Mouse (Mus musculus) intestine, postnatal 0 days (tissue): ENCODE results near the gene Zan. TPM values are rescaled to one million over a fixed set of nuclear protein-coding genes. Genes with fewer than 3 reads are reported as not detected.

Experiments
- ATAC-seq: fragments of 200-750 bp; cut with Nextera tagmentation; 2 replicates; pipeline ENCODE4 v1.8.0; 2017; ENCODE audit warnings: mild to moderate bottlenecking, moderate TSS enrichment, moderate library complexity
- H3K27ac ChIP-seq: fragments of 300-500 bp; sonication (generic); 2 replicates; pipeline ENCODE4 v1.5.1; 2014; ENCODE audit warnings: mild to moderate bottlenecking, low read depth, low read length, moderate library complexity
- H3K27me3 ChIP-seq: fragments of 300-500 bp; sonication (generic); replicated peaks from 2 replicates; pipeline ENCODE4 v1.6.1; 2014; ENCODE audit warnings: low read length, mixed read lengths; ENCODE audit not compliant: control insufficient read depth, insufficient read depth
- H3K36me3 ChIP-seq: fragments of 300-500 bp; sonication (generic); 2 replicates; pipeline ENCODE4 v1.6.1; 2014; ENCODE audit warnings: mild to moderate bottlenecking, moderate library complexity; ENCODE audit not compliant: control insufficient read depth, insufficient read depth
- H3K4me1 ChIP-seq: fragments of 300-500 bp; sonication (generic); replicated peaks from 2 replicates; pipeline ENCODE4 v1.6.1; 2014; ENCODE audit warnings: antibody characterized with exemption, low read length, mixed read lengths; ENCODE audit not compliant: control insufficient read depth, insufficient read depth
- H3K4me2 ChIP-seq: fragments of 300-500 bp; sonication (generic); replicated peaks from 2 replicates; pipeline ENCODE4 v1.6.1; 2014; ENCODE audit warnings: low read depth, mild to moderate bottlenecking, moderate library complexity
- H3K4me3 ChIP-seq: fragments of 300-500 bp; sonication (generic); 2 replicates; pipeline ENCODE4 v1.5.1; 2014; ENCODE audit warnings: low read depth, low read length
- H3K9ac ChIP-seq: fragments of 300-500 bp; sonication (generic); 2 replicates; pipeline ENCODE4 v1.6.1; 2014; ENCODE audit warnings: mild to moderate bottlenecking, low read depth, low read length
- H3K9me3 ChIP-seq: fragments of 300-500 bp; sonication (generic); 2 replicates; pipeline ENCODE4 v1.6.1; 2016; ENCODE audit warnings: mixed run types; ENCODE audit not compliant: control insufficient read depth
- CTCF ChIP-seq: sonication (generic); IDR thresholded peaks from 2 replicates; pipeline ENCODE4 v1.5.1; 2016; ENCODE audit warnings: low read depth, mild to moderate bottlenecking, control low read depth, antibody characterized with exemption, moderate library complexity
- WGBS: fragments of 180-500 bp; shearing (Covaris S2); extraction: QIAGEN DNeasy Blood & Tissue Kit; methylation state at CpG from one replicate; pipeline ENCODE4 v1.1.7; 2014; 5-methylcytosine and 5-hydroxymethylcytosine counted together
- polyA plus RNA-seq: library from polyadenylated mRNA; unstranded; fragments of >200 nt; fragmentation: Nextera tagmentation; extraction: Ambion mirVana; gene quantifications from 2 replicates; pipeline ENCODE4 v1.2.1, GENCODE M21; 2015

The Zan gene
- polyA plus RNA-seq, 1 experiment from 2014 or later: 0.35 TPM

DNA sequence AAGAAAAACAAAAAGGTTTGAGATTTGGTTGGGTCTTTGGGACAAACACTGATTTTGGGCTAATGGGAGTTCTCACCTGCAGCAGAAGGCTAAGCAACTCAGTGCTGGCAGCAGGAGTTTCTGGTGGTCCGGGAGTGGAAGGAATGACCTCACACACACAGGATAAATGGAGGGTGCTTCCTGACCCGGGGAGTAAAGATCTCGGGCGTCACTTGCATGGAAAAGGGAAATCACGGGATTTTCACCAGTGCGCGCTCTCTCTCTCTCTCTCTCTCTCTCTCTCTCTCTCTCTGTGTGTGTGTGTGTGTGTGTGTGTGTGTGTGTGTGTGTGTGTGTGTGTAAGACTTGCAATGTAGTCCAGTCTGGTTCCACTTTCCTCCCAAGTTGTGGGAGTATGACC is 129.0 kb downstream of the Zan start:
- ATAC-seq: no peak
- H3K27me3 ChIP-seq: no peaks in the 10 kb centered on the region
- TF ChIP-seq CTCF: no peak
- peak overlapping the region; percentile 89; the same call in 1 of the 2 replicates for H3K27ac ChIP-seq
- 6% methylated on average over 7 of the region's 7 CpGs for WGBS
- H3K4me1 ChIP-seq: peaks cover 9% of the 10 kb centered on the region; the same call in 1 of the 2 replicates
- H3K36me3 ChIP-seq: no peaks in the 10 kb centered on the region
- no peaks in the 10 kb centered on the region for H3K9me3 ChIP-seq
- H3K4me2 ChIP-seq: peak overlapping the region; percentile 91
- no peak overlapping the region for H3K4me3 ChIP-seq
- H3K9ac ChIP-seq: no peak overlapping the region

DNA sequence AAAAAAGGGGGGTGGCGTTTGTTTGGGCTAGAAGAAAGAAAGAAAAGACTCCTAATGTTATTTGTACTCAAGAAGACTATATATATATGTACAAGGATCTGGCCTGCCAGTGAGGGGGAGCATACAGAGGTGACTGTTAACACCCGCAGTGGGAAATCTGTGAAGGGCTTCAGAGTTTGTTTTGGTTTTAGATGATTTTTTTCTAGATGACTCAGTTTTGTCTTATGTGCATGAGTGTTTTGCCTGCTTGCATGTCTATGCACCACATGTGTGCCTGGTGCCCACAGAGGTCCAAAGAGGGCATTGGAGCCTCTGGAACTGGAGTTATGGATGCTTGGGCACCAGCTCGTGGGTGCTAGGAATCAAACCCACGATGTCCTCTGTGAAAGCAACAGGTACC is 129.9 kb downstream of the Zan start:
- Histone ChIP-seq H3K9ac (no peak overlapping the region), H3K4me3 (no peak overlapping the region), H3K27ac (peak overlapping the region; percentile 71), H3K27me3 (no peaks in the 10 kb centered on the region), H3K4me2 (no peak overlapping the region), H3K9me3 (no peaks in the 10 kb centered on the region), H3K4me1 (peaks cover 9% of the 10 kb centered on the region; the same call in 1 of the 2 replicates), H3K36me3 (no peaks in the 10 kb centered on the region)
- no peak for TF ChIP-seq CTCF
- 61% methylated on average over 4 of the region's 4 CpGs for WGBS
- no peak for ATAC-seq

DNA sequence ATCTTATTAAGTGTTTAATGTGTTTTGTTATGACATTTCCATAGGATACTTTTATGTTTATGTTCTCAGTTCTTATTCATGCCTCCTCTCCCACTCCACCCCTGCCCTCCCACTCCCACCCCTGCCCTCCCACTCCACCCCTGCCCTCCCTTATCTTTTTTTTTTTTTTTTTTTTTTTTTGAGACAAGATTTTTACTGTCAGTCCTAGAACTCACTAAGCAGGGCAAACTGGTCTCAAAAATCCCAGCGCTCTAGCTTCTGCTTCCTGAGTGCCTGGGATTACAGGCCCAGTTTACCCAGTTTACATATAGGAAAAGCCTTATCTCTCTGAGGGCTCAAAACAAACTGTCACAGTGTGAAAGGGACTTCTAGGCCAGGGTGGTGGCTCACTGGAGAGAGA is 130.5 kb downstream of the Zan start:
- Histone ChIP-seq H3K27me3 (no peaks in the 10 kb centered on the region), H3K9ac (no peak overlapping the region), H3K4me1 (peaks cover 9% of the 10 kb centered on the region; the same call in 1 of the 2 replicates), H3K36me3 (no peaks in the 10 kb centered on the region), H3K9me3 (no peaks in the 10 kb centered on the region), H3K4me2 (peak overlapping the region; percentile 49), H3K4me3 (no peak overlapping the region), H3K27ac (peak overlapping the region; percentile 71)
- WGBS: 33% methylated on average over 1 of the region's 1 CpGs
- ATAC-seq: no peak
- no peak for TF ChIP-seq CTCF

DNA sequence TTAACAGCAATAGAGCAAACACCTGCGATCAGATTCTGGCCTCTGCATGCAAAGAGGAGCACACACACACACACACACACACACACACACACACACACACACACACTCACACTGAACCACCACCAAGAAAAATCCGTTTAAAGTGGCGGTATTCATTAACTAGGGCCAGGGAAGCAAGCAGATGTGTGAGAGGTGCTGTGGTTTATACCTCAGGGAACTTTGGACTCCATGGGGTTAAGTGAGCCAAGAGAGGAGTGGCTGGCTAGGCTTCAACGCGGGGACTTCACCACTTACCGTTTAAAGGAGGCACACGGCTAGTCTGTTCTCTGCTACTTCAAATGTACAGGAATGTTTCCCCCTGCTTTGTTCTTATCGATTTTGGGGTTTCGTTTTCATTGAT is 131.0 kb downstream of the Zan start:
- Histone ChIP-seq H3K36me3 (no peaks in the 10 kb centered on the region), H3K27ac (peak overlapping the region; percentile 71), H3K9me3 (no peaks in the 10 kb centered on the region), H3K4me2 (peak overlapping the region; percentile 49), H3K9ac (no peak overlapping the region), H3K27me3 (no peaks in the 10 kb centered on the region), H3K4me1 (peaks cover 9% of the 10 kb centered on the region; the same call in 1 of the 2 replicates), H3K4me3 (no peak overlapping the region)
- WGBS: 9% methylated on average over 9 of the region's 9 CpGs
- peak; percentile 81 for ATAC-seq
- no peak for TF ChIP-seq CTCF

DNA sequence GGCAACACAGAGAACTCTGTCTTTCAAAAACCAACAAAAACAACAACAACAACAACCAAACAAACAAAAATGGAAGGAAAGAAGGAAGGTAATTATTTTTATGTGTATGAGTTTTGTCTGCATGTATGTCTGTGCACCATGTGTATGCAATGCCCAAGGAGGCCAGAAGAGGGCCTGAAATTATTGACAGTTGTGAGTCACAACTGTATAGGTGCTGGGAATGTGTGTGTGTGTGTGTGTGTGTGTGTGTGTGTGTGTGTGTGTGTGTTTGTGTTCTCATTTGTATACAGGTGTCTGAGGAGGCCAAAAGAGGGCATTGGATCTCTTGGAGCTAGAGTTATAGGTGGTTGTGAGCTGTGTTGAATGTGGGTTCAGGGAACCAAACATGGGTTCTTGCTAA is 133.0 kb downstream of the Zan start:
- no peaks in the 10 kb centered on the region for H3K36me3 ChIP-seq
- no peak overlapping the region for H3K9ac ChIP-seq
- no peaks in the 10 kb centered on the region for H3K9me3 ChIP-seq
- no peak overlapping the region for H3K4me3 ChIP-seq
- H3K4me2 ChIP-seq: no peak overlapping the region
- H3K27me3 ChIP-seq: no peaks in the 10 kb centered on the region
- peak overlapping the region; percentile 15; the same call in 1 of the 2 replicates for H3K27ac ChIP-seq
- H3K4me1 ChIP-seq: peaks cover 6% of the 10 kb centered on the region; the same call in 1 of the 2 replicates
- ATAC-seq: no peak
- peak; percentile 51 for TF ChIP-seq CTCF

DNA sequence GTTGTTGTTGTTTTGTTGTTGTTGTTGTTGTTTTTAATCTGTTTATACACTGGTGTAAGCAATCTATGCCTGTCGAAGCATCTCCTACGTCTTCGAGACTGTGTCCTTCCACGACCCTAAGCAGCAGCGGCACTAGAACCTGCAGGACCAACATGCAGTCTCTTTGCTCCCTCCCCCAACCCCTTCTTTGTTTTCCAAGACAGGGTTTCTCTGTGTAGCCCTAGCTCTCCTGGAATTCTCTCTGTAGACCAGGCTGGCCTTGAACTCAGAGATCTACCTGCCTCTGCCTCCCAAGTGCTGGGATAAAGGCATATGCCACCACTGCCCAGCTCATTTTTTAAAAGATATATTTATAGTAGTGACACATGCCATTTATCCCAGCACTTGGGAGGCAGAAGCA is 133.5 kb downstream of the Zan start:
- Histone ChIP-seq H3K27me3 (no peaks in the 10 kb centered on the region), H3K36me3 (no peaks in the 10 kb centered on the region), H3K4me3 (no peak overlapping the region), H3K9ac (no peak overlapping the region), H3K4me2 (no peak overlapping the region), H3K27ac (no peak overlapping the region), H3K4me1 (peaks cover 6% of the 10 kb centered on the region; the same call in 1 of the 2 replicates), H3K9me3 (no peaks in the 10 kb centered on the region)
- no peak for TF ChIP-seq CTCF
- WGBS: 93% methylated on average over 5 of the region's 5 CpGs
- ATAC-seq: no peak

DNA sequence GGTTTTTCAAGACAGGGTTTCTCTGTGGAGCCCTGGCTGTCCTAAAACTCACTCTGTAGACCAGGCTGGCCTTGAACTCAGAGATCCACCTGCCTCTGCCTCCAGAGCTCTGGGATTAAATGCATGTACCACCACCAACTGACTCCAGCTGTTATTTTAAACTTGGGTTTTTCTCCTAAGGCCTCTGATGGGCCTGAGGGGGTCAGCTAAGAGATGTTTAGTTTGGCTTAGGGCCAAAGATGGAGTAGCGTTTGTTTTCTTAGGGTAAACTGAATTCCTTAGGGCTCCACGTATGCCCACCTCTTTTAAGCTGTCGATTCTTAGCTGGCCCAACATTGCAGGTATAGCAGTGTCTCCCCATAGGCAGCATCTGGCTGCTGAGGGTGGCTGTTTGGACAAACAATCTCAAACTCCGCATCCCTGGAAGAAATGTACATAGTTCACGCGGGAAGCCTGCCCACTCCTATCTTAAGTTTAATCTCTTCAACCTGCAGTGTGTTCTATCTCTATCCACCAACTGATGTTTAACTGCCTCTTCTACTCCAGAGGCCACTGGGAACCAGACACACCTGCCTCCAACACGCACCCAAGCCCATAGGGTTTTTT is 134.4 kb downstream of the Zan start:
- Histone ChIP-seq H3K36me3 (no peaks in the 10 kb centered on the region), H3K27ac (no peak overlapping the region), H3K4me1 (0 out of 2 replicates have a peak, but pooled peaks cover 3% of the 10 kb centered on the region), H3K9ac (no peak overlapping the region), H3K4me2 (no peak overlapping the region), H3K4me3 (no peak overlapping the region), H3K9me3 (no peaks in the 10 kb centered on the region), H3K27me3 (no peaks in the 10 kb centered on the region)
- ATAC-seq: no peak
- 30% methylated on average over 7 of the region's 7 CpGs for WGBS
- no peak for TF ChIP-seq CTCF
